Mouse (Mus musculus) heart, adult 2 months (tissue): Measurements from ENCODE around the gene Hic1. TPM values are rescaled to one million over a fixed set of nuclear protein-coding genes. Genes with fewer than 3 reads are reported as not detected.
A peak's percentile ranks its signal among the peaks of the same experiment; 100 is the strongest.

ENCODE experiments used
- DNase-seq, 2 experiments: peaks; one replicate each; pipeline ENCODE4 v3.0.0; 2021
- H3K27ac ChIP-seq: fragments of 200-600 bp; 2 replicates; pipeline ENCODE4 v1.8.1; 2022
- H3K27me3 ChIP-seq: fragments of 200-500 bp; 2 replicates; pipeline ENCODE4 v1.6.1; 2012; ENCODE audit warnings: mild to moderate bottlenecking, low read length, inconsistent platforms, mixed read lengths; ENCODE audit not compliant: control insufficient read depth, insufficient read depth
- H3K36me3 ChIP-seq: fragments of 200-500 bp; 2 replicates; pipeline ENCODE4 v1.6.1; 2012; ENCODE audit warnings: low read length, inconsistent platforms; ENCODE audit not compliant: control insufficient read depth, insufficient read depth
- H3K4me1 ChIP-seq: fragments of 200-500 bp; 2 replicates; pipeline ENCODE4 v1.6.1; 2011; ENCODE audit warnings: low read length; ENCODE audit not compliant: control insufficient read depth, insufficient read depth
- H3K4me3 ChIP-seq: fragments of 200-600 bp; 2 replicates; pipeline ENCODE4 v1.8.1; 2022
- H3K79me2 ChIP-seq: fragments of 200-500 bp; replicated peaks from 2 replicates; pipeline ENCODE4 v1.6.1; 2012; ENCODE audit warnings: mild to moderate bottlenecking, inconsistent platforms, low read length, moderate library complexity, mixed read lengths; ENCODE audit not compliant: control insufficient read depth, insufficient read depth
- H3K9ac ChIP-seq: fragments of 200-500 bp; 2 replicates; pipeline ENCODE4 v1.6.1; 2012; ENCODE audit warnings: low read depth, mild to moderate bottlenecking, control low read depth, inconsistent platforms, low read length, mixed read lengths
- CTCF ChIP-seq: fragments of 200-600 bp; IDR thresholded peaks from 2 replicates; pipeline ENCODE4 v1.8.1; 2022; ENCODE audit warnings: antibody characterized with exemption, mild to moderate bottlenecking, moderate library complexity
- EP300 ChIP-seq: fragments of 200-500 bp; IDR thresholded peaks from 2 replicates; pipeline ENCODE4 v1.6.1; 2011; ENCODE audit warnings: low read depth, low read length, control low read depth; ENCODE audit not compliant: insufficient read depth
- POLR2A ChIP-seq: fragments of 200-500 bp; IDR thresholded peaks from 2 replicates; pipeline ENCODE4 v1.6.1; 2011; ENCODE audit warnings: mild to moderate bottlenecking, low read depth, low read length, control low read depth; ENCODE audit not compliant: insufficient read depth
- WGBS: fragments of 180-500 bp; shearing (Covaris S2); methylation state at CpG from one replicate; pipeline ENCODE4 v1.1.7; 2018; 5-methylcytosine and 5-hydroxymethylcytosine counted together
- intact Hi-C: fragments of 180-260 bp; cut with DNase I; formaldehyde crosslinking; loops from one replicate; pipeline ENCODE4 v1.15.1; 2025
- polyA plus RNA-seq: library from polyadenylated mRNA; depleted of rRNA; stranded (reverse); fragments of >200 nt; gene quantifications from 2 replicates; pipeline ENCODE4 v1.2.3, GENCODE M21; 2012
- total RNA-seq, 2 experiments: library from RNA; stranded (reverse); gene quantifications; 2 replicates each; pipeline ENCODE4 v1.2.3; 2021

The Hic1 gene
- total and polyA plus RNA-seq, 3 experiments: 12.6 to 15.5 (median 13.6) TPM

GRCm38 (mm10) chr11:75145841-75146240, 23.5 kb downstream of the Hic1 start:
- DNase-seq: no peak
- Histone ChIP-seq H3K4me1 (peaks cover 18% of the 10 kb centered on the region), H3K9ac (no peak overlapping the region), H3K27ac (peak overlapping the region; percentile 2; the same call in 1 of the 2 replicates), H3K27me3 (no peaks in the 10 kb centered on the region), H3K4me3 (no peak overlapping the region), H3K79me2 (no peaks in the 10 kb centered on the region), H3K36me3 (peaks cover 16% of the 10 kb centered on the region)
- WGBS: 87% methylated on average over 2 of the region's 2 CpGs
- no peak for TF ChIP-seq EP300
- TF ChIP-seq CTCF: no peak
- TF ChIP-seq POLR2A: no peak
- intact Hi-C loops: no loop called here

- H3K4me1 ChIP-seq: peaks cover 38% of the 10 kb centered on the region
- TF ChIP-seq EP300 (no peak), POLR2A (no peak), CTCF (no peak)
- H3K79me2 ChIP-seq: no peaks in the 10 kb centered on the region
- 88% methylated on average over 4 of the region's 4 CpGs for WGBS
- peaks cover 29% of the 10 kb centered on the region for H3K36me3 ChIP-seq
- intact Hi-C loops: no loop called here
- H3K9ac ChIP-seq: no peak overlapping the region
- H3K4me3 ChIP-seq: no peak overlapping the region
- DNase-seq: no peak
- H3K27ac ChIP-seq: no peak overlapping the region
- no peaks in the 10 kb centered on the region for H3K27me3 ChIP-seq
These were observed 26.6 kb downstream of the Hic1 start for GRCm38 (mm10) chr11:75142749-75143148.

- H3K79me2 ChIP-seq: no peaks in the 10 kb centered on the region
- H3K4me3 ChIP-seq: no peak overlapping the region
- TF ChIP-seq CTCF (no peak), POLR2A (no peak), EP300 (no peak)
- peaks cover 23% of the 10 kb centered on the region for H3K36me3 ChIP-seq
- 36% methylated on average over 1 of the region's 1 CpGs for WGBS
- DNase-seq: no peak
- intact Hi-C loops: no loop called here
- H3K4me1 ChIP-seq: peaks cover 40% of the 10 kb centered on the region
- H3K9ac ChIP-seq: no peak overlapping the region
- no peaks in the 10 kb centered on the region for H3K27me3 ChIP-seq
- H3K27ac ChIP-seq: peak overlapping the region; percentile 72
These were observed 27.4 kb downstream of the Hic1 start for GRCm38 (mm10) chr11:75141913-75142312.

- no peak overlapping the region for H3K9ac ChIP-seq
- H3K4me1 ChIP-seq: peaks cover 41% of the 10 kb centered on the region
- H3K27me3 ChIP-seq: no peaks in the 10 kb centered on the region
- TF ChIP-seq CTCF: no peak
- no peak for TF ChIP-seq POLR2A
- TF ChIP-seq EP300: no peak
- peak overlapping the region; percentile 72 for H3K27ac ChIP-seq
- peaks cover 25% of the 10 kb centered on the region for H3K36me3 ChIP-seq
- intact Hi-C loops: no loop called here
- no peaks in the 10 kb centered on the region for H3K79me2 ChIP-seq
- H3K4me3 ChIP-seq: no peak overlapping the region
- no peak for DNase-seq
- 70% methylated on average over 3 of the region's 3 CpGs for WGBS
These were observed 28.3 kb downstream of the Hic1 start for GRCm38 (mm10) chr11:75141038-75141437.

GRCm38 (mm10) chr11:75140431-75140830, 28.9 kb downstream of the Hic1 start:
- 32% methylated on average over 5 of the region's 5 CpGs for WGBS
- Histone ChIP-seq H3K4me1 (peaks cover 42% of the 10 kb centered on the region), H3K36me3 (peaks cover 21% of the 10 kb centered on the region), H3K27me3 (no peaks in the 10 kb centered on the region), H3K4me3 (no peak overlapping the region), H3K9ac (no peak overlapping the region), H3K79me2 (no peaks in the 10 kb centered on the region), H3K27ac (peak overlapping the region; percentile 72)
- no peak for TF ChIP-seq CTCF
- no peak for TF ChIP-seq POLR2A
- 0 out of 2 replicates have a peak, but pooled peaks have one; percentile 49 for TF ChIP-seq EP300
- DNase-seq: peak; percentile 60 to 70
- intact Hi-C loops: no loop called here

- peak overlapping the region; percentile 90 for H3K27ac ChIP-seq
These were observed 30.0 kb downstream of the Hic1 start for GRCm38 (mm10) chr11:75139122-75139963.

More at GRCm38 (mm10) chr11:75139122-75139963, 30.0 kb downstream of the Hic1 start:
- no peaks in the 10 kb centered on the region for H3K27me3 ChIP-seq
- peaks cover 22% of the 10 kb centered on the region for H3K36me3 ChIP-seq
- intact Hi-C loops: loop anchor here (2.0 kb wide), 1 partner anchor 29 kb away; the partner anchor contains the start of gene Hic1
- 10% methylated on average over 11 of the region's 11 CpGs for WGBS
- TF ChIP-seq EP300: peak; percentile 68
- no peak for TF ChIP-seq POLR2A
- peak; percentile 41 for TF ChIP-seq CTCF
- no peak overlapping the region for H3K4me3 ChIP-seq
- 0 out of 2 replicates have a peak overlapping the region, but pooled peaks have one; percentile 12 for H3K9ac ChIP-seq
- peaks cover 49% of the 10 kb centered on the region for H3K4me1 ChIP-seq
- peak; percentile 86 to 87 for DNase-seq
- no peaks in the 10 kb centered on the region for H3K79me2 ChIP-seq
